Mouse (Mus musculus) heart, embryonic 14.5 days (tissue): Measurements from ENCODE around the gene 4921507P07Rik. TPM values are rescaled to one million over a fixed set of nuclear protein-coding genes. Genes with fewer than 3 reads are reported as not detected.

Experiments used
- ATAC-seq: fragments of 200-750 bp; cut with Nextera tagmentation; 2 replicates; pipeline ENCODE4 v1.8.0; 2017; ENCODE audit warnings: low read depth, moderate TSS enrichment; ENCODE audit not compliant: insufficient number of reproducible peaks, insufficient read depth, low FRiP score
- H3K27ac ChIP-seq, 2 experiments: fragments of 200-500 bp in 1 of 2; fragments of 300-500 bp in 1 of 2; sonication (generic) in 1 of 2; replicated peaks in 1 of 2; 2 replicates each; pipeline ENCODE4 v1.5.1; 2012 to 2014; ENCODE audit warnings: low read depth in 2 of 2, low read length in 2 of 2, control low read depth in 1 of 2, mild to moderate bottlenecking in 1 of 2, mixed read lengths in 1 of 2; ENCODE audit not compliant: control insufficient read depth in 1 of 2, insufficient read depth in 1 of 2
- H3K27me3 ChIP-seq: fragments of 300-500 bp; sonication (generic); 2 replicates; pipeline ENCODE4 v1.6.1; 2014; ENCODE audit warnings: mild to moderate bottlenecking, low read length, control low read depth; ENCODE audit not compliant: control insufficient read depth, insufficient read depth
- H3K36me3 ChIP-seq: fragments of 300-500 bp; sonication (generic); 2 replicates; pipeline ENCODE4 v1.6.1; 2014; ENCODE audit warnings: mild to moderate bottlenecking, control low read depth, low read length, mixed read lengths; ENCODE audit not compliant: control insufficient read depth, insufficient read depth
- H3K4me1 ChIP-seq, 2 experiments: fragments of 200-500 bp in 1 of 2; fragments of 300-500 bp in 1 of 2; sonication (generic) in 1 of 2; 2 replicates each; pipeline ENCODE4 v1.6.1; 2012 to 2014; ENCODE audit warnings: low read length in 2 of 2, control low read depth in 1 of 2, mixed read lengths in 1 of 2; ENCODE audit not compliant: control insufficient read depth in 2 of 2, insufficient read depth in 2 of 2
- H3K4me2 ChIP-seq: fragments of 300-500 bp; sonication (generic); 2 replicates; pipeline ENCODE4 v1.6.1; 2014; ENCODE audit warnings: mild to moderate bottlenecking, low read length
- H3K4me3 ChIP-seq, 2 experiments: fragments of 200-500 bp in 1 of 2; fragments of 300-500 bp in 1 of 2; sonication (generic) in 1 of 2; 2 replicates each; pipeline ENCODE4 v1.5.1; 2012 to 2014; ENCODE audit warnings: low read length in 2 of 2, mild to moderate bottlenecking in 2 of 2, control low read depth in 1 of 2, low read depth in 1 of 2, moderate library complexity in 1 of 2; ENCODE audit not compliant: control insufficient read depth in 1 of 2, insufficient read depth in 1 of 2
- H3K9ac ChIP-seq: fragments of 300-500 bp; sonication (generic); 2 replicates; pipeline ENCODE4 v1.6.1; 2014; ENCODE audit warnings: mild to moderate bottlenecking, low read length
- H3K9me3 ChIP-seq: fragments of 300-500 bp; sonication (generic); 2 replicates; pipeline ENCODE4 v1.6.1; 2016; ENCODE audit warnings: low read length, control low read depth; ENCODE audit not compliant: control insufficient read depth
- WGBS: fragments of 180-500 bp; shearing (Covaris S2); extraction: QIAGEN DNeasy Blood & Tissue Kit; methylation state at CpG from one replicate; pipeline ENCODE4 v1.1.7; 2014; 5-methylcytosine and 5-hydroxymethylcytosine counted together
- microRNA-seq: library from miRNA; unstranded; fragments of <30 nt; microRNA quantifications from one replicate; pipeline ENCODE4, GENCODE M21; 2016
- polyA plus RNA-seq: library from polyadenylated mRNA; unstranded; fragments of >200 nt; fragmentation: Nextera tagmentation; extraction: Ambion mirVana; gene quantifications from 2 replicates; pipeline ENCODE4 v1.2.1, GENCODE M21; 2014

The 4921507P07Rik gene
- polyA plus RNA-seq, 1 experiment from 2014 or later: 0.59 TPM

DNA sequence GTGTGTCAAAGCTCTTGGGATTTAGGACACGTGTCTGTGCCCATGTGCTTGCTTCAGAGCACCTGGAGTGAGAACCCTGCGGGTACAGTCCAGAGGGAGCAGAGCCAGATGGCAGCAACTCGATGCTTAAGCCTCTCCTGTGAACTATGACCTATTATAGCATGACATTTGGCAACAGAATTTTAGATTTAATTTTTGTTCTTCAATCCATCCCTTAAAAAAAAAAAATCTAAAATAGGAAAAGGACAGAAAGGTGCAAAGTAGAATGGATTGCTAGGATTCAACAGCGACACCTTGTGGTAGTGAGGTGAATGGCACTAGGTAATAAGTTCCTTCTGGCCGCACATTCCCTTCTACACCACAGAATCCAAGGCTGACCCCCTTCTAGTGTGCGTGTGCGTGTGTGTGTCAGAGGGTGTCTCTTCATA lies 69.8 kb downstream of the 4921507P07Rik start:
- H3K27ac ChIP-seq: no peak overlapping the region
- no peak overlapping the region for H3K9ac ChIP-seq
- no peaks in the 10 kb centered on the region for H3K9me3 ChIP-seq
- no peak overlapping the region for H3K4me3 ChIP-seq
- 23% methylated on average over 7 of the region's 7 CpGs for WGBS
- peaks cover 3 to 6% of the 10 kb centered on the region in 2 experiments; a peak in 1 of 4 replicates for H3K4me1 ChIP-seq
- no peak for ATAC-seq
- no peaks in the 10 kb centered on the region for H3K27me3 ChIP-seq
- no peaks in the 10 kb centered on the region for H3K36me3 ChIP-seq
- no peak overlapping the region for H3K4me2 ChIP-seq

DNA sequence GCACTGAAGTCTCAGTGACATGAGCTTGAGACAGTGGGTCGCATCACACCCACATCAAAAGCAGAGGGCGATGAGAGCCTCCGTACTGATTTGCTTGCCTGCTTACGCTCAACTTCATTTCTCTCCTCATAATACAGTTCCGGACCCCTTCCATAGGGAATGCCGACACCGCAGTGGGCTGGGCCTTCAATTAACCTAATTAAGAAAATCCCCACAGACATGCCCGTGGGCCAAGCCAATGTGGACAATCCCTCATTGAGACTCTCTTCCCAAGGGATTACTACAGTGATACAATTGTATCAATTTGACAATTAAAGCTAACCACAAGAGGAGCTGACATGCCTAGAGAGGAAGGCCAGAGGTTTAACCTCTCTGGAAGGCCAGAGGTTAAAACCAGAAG lies 70.6 kb downstream of the 4921507P07Rik start:
- H3K27me3 ChIP-seq: no peaks in the 10 kb centered on the region
- no peak for ATAC-seq
- H3K36me3 ChIP-seq: no peaks in the 10 kb centered on the region
- H3K27ac ChIP-seq: no peak overlapping the region
- H3K4me1 ChIP-seq: peaks cover 3 to 6% of the 10 kb centered on the region in 2 experiments; a peak in 1 of 4 replicates
- H3K9me3 ChIP-seq: no peaks in the 10 kb centered on the region
- H3K4me2 ChIP-seq: no peak overlapping the region
- WGBS: 87% methylated on average over 8 of the region's 8 CpGs
- no peak overlapping the region for H3K9ac ChIP-seq
- H3K4me3 ChIP-seq: no peak overlapping the region

- H3K9me3 ChIP-seq: no peaks in the 10 kb centered on the region
- no peaks in the 10 kb centered on the region for H3K27me3 ChIP-seq
- H3K4me2 ChIP-seq: no peak overlapping the region
- ATAC-seq: no peak
- no peak overlapping the region for H3K4me3 ChIP-seq
- WGBS: 95% methylated on average over 10 of the region's 10 CpGs
- no peaks in the 10 kb centered on the region for H3K36me3 ChIP-seq
- no peak overlapping the region for H3K9ac ChIP-seq
- no peak overlapping the region for H3K27ac ChIP-seq
- peaks cover 3 to 5% of the 10 kb centered on the region in 2 experiments; a peak in 1 of 4 replicates for H3K4me1 ChIP-seq
Observed at GRCm38 (mm10) chr6:50524261-50524896, 72.1 kb downstream of the 4921507P07Rik start.

Small RNAs within 50 kb of the gene (microRNA-seq; reads per million reads assigned to microRNA genes)
- gene Mir6371: not detected

Other genes starting within 250 kb of the 4921507P07Rik start
- gene Osbpl3, start 140.4 kb downstream of the 4921507P07Rik start, polyA plus RNA-seq: 16.7 and 19.2 TPM in 2 replicates
- gene Cycs, start 30.1 kb downstream of the 4921507P07Rik start, polyA plus RNA-seq: 181 and 190 TPM in 2 replicates
- gene Npvf, start 57.8 kb upstream of the 4921507P07Rik start, polyA plus RNA-seq: not detected in 2 replicates